Mouse (Mus musculus) heart, postnatal 0 days (tissue): ENCODE data around the gene Osbpl8. TPM values are rescaled to one million over a fixed set of nuclear protein-coding genes. Genes with fewer than 3 reads are reported as not detected.

Experiments used
- ATAC-seq: fragments of 200-750 bp; cut with Nextera tagmentation; 2 replicates; pipeline ENCODE4 v1.8.0; 2017; ENCODE audit warnings: low read depth, moderate number of reproducible peaks, moderate library complexity; ENCODE audit not compliant: insufficient read depth
- DNase-seq: peaks from one replicate; pipeline ENCODE4 v3.0.0-alpha.2; 2016; ENCODE audit warnings: low spot score
- H3K27ac ChIP-seq: fragments of 300-500 bp; sonication (generic); 2 replicates; pipeline ENCODE4 v1.5.1; 2014; ENCODE audit warnings: low read depth, mild to moderate bottlenecking
- H3K27me3 ChIP-seq: fragments of 300-500 bp; sonication (generic); 2 replicates; pipeline ENCODE4 v1.6.1; 2014; ENCODE audit warnings: low read length, mixed read lengths; ENCODE audit not compliant: control insufficient read depth, insufficient read depth
- H3K36me3 ChIP-seq: fragments of 300-500 bp; sonication (generic); replicated peaks from 2 replicates; pipeline ENCODE4 v1.6.1; 2014; ENCODE audit warnings: low read length, mixed read lengths; ENCODE audit not compliant: control insufficient read depth, insufficient read depth
- H3K4me1 ChIP-seq: fragments of 300-500 bp; sonication (generic); 2 replicates; pipeline ENCODE4 v1.6.1; 2014; ENCODE audit warnings: antibody characterized with exemption; ENCODE audit not compliant: control insufficient read depth, insufficient read depth
- H3K4me2 ChIP-seq: fragments of 300-500 bp; sonication (generic); 2 replicates; pipeline ENCODE4 v1.6.1; 2014; ENCODE audit warnings: low read depth, mild to moderate bottlenecking, low read length, moderate library complexity
- H3K4me3 ChIP-seq: fragments of 300-500 bp; sonication (generic); 2 replicates; pipeline ENCODE4 v1.5.1; 2014; ENCODE audit warnings: low read depth, low read length
- H3K9ac ChIP-seq: fragments of 300-500 bp; sonication (generic); replicated peaks from 2 replicates; pipeline ENCODE4 v1.6.1; 2014; ENCODE audit warnings: low read depth, low read length, mixed read lengths
- H3K9me3 ChIP-seq: fragments of 300-500 bp; sonication (generic); replicated peaks from 2 replicates; pipeline ENCODE4 v1.6.1; 2016; ENCODE audit warnings: low read length; ENCODE audit not compliant: control insufficient read depth
- CTCF ChIP-seq: IDR thresholded peaks from 2 replicates; pipeline ENCODE4 v1.5.1; 2016; ENCODE audit warnings: antibody characterized with exemption, control low read depth, low read depth
- EP300 ChIP-seq: IDR thresholded peaks from 2 replicates; pipeline ENCODE4 v1.6.1; 2016; ENCODE audit warnings: antibody characterized with exemption, low read depth
- WGBS: fragments of 180-500 bp; shearing (Covaris S2); extraction: QIAGEN DNeasy Blood & Tissue Kit; methylation state at CpG from one replicate; pipeline ENCODE4 v1.1.7; 2014; 5-methylcytosine and 5-hydroxymethylcytosine counted together
- polyA plus RNA-seq: library from polyadenylated mRNA; unstranded; fragments of >200 nt; fragmentation: Nextera tagmentation; extraction: Ambion mirVana; gene quantifications from 2 replicates; pipeline ENCODE4 v1.2.1, GENCODE M21; 2015
- total RNA-seq: library from RNA; depleted of rRNA; stranded (reverse); fragments of >200 nt; gene quantifications from 2 replicates; pipeline ENCODE4 v1.2.3, GENCODE M21; 2014; ENCODE audit warnings: low replicate concordance

Gene Osbpl8
- total and polyA plus RNA-seq, 2 experiments from 2014 or later = 30.8 to 110 TPM

- TF ChIP-seq EP300 (no peak), CTCF (no peak)
- 29% methylated on average over 3 of the region's 3 CpGs for WGBS
- Histone ChIP-seq H3K4me1 (peaks cover 19% of the 10 kb centered on the region), H3K4me3 (no peak overlapping the region), H3K36me3 (no peaks in the 10 kb centered on the region), H3K27ac (peak overlapping the region; percentile 98), H3K9ac (no peak overlapping the region), H3K27me3 (no peaks in the 10 kb centered on the region), H3K9me3 (no peaks in the 10 kb centered on the region), H3K4me2 (no peak overlapping the region)
- ATAC-seq (no peak), DNase-seq (no peak)
Measured at GRCm38 (mm10) chr10:111163025-111163424, 1.5 kb upstream of the Osbpl8 start.

GRCm38 (mm10) chr10:111163601-111164240, 831 bp upstream of the Osbpl8 start:
- TF ChIP-seq CTCF (no peak), EP300 (no peak)
- H3K4me2 ChIP-seq = peak overlapping the region; percentile 58
- ATAC-seq = no peak
- H3K4me1 ChIP-seq = peaks cover 23% of the 10 kb centered on the region
- no peaks in the 10 kb centered on the region for H3K27me3 ChIP-seq
- WGBS = 19% methylated on average over 9 of the region's 9 CpGs
- no peaks in the 10 kb centered on the region for H3K9me3 ChIP-seq
- H3K9ac ChIP-seq = peak overlapping the region; percentile 43
- H3K4me3 ChIP-seq = peak overlapping the region; percentile 98
- peak overlapping the region; percentile 98 for H3K27ac ChIP-seq
- peak; percentile 60 for DNase-seq
- no peaks in the 10 kb centered on the region for H3K36me3 ChIP-seq

- Histone ChIP-seq H3K27me3 (no peaks in the 10 kb centered on the region), H3K9me3 (no peaks in the 10 kb centered on the region), H3K36me3 (no peaks in the 10 kb centered on the region), H3K27ac (peak overlapping the region; percentile 98), H3K9ac (peak overlapping the region; percentile 95), H3K4me2 (peak overlapping the region; percentile 62), H3K4me1 (peaks cover 29% of the 10 kb centered on the region), H3K4me3 (peak overlapping the region; percentile 98)
- TF ChIP-seq CTCF (no peak), EP300 (no peak)
- peak; percentile 51 for DNase-seq
- under 1% methylated on average over 52 of the region's 52 CpGs for WGBS
- peak; percentile 5 for ATAC-seq
Measured at GRCm38 (mm10) chr10:111165219-111165981, 848 bp downstream of the Osbpl8 start.

GRCm38 (mm10) chr10:111166057-111166841, 1.7 kb downstream of the Osbpl8 start:
- peaks cover 37% of the 10 kb centered on the region for H3K4me1 ChIP-seq
- peak overlapping the region; percentile 98 for H3K4me3 ChIP-seq
- no peak for DNase-seq
- no peak for ATAC-seq
- H3K27me3 ChIP-seq = no peaks in the 10 kb centered on the region
- TF ChIP-seq EP300 = no peak
- no peak for TF ChIP-seq CTCF
- H3K27ac ChIP-seq = peak overlapping the region; percentile 98
- H3K4me2 ChIP-seq = peak overlapping the region; percentile 62
- no peaks in the 10 kb centered on the region for H3K36me3 ChIP-seq
- 37% methylated on average over 4 of the region's 4 CpGs for WGBS
- H3K9ac ChIP-seq = peak overlapping the region; percentile 95
- no peaks in the 10 kb centered on the region for H3K9me3 ChIP-seq

- no peak overlapping the region; the same call in 1 of the 2 replicates for H3K9ac ChIP-seq
- H3K4me2 ChIP-seq = peak overlapping the region; percentile 57
- H3K9me3 ChIP-seq = no peaks in the 10 kb centered on the region
- H3K4me3 ChIP-seq = peak overlapping the region; percentile 29
- no peak for ATAC-seq
- no peak for DNase-seq
- peak overlapping the region; percentile 79 for H3K27ac ChIP-seq
- WGBS = 52% methylated on average over 4 of the region's 4 CpGs
- H3K4me1 ChIP-seq = peaks cover 49% of the 10 kb centered on the region
- no peaks in the 10 kb centered on the region for H3K36me3 ChIP-seq
- no peak for TF ChIP-seq CTCF
- TF ChIP-seq EP300 = no peak
- no peaks in the 10 kb centered on the region for H3K27me3 ChIP-seq
Measured at GRCm38 (mm10) chr10:111167444-111167843, 2.9 kb downstream of the Osbpl8 start.
